Mouse (Mus musculus) heart, embryonic 10.5 days (tissue): ENCODE measurements around the gene Tnfsf15. TPM values are rescaled to one million over a fixed set of nuclear protein-coding genes. Genes with fewer than 3 reads are reported as not detected.

Experiments
- DNase-seq: peaks from one replicate; pipeline ENCODE4 v3.0.0-alpha.2; 2017; ENCODE audit warnings: low spot score
- H3K27ac ChIP-seq: fragments of 300-500 bp; sonication (generic); 2 replicates; pipeline ENCODE4 v1.5.1; 2016; ENCODE audit warnings: mild to moderate bottlenecking
- H3K27me3 ChIP-seq: fragments of 300-500 bp; sonication (generic); 2 replicates; pipeline ENCODE4 v1.6.1; 2016; ENCODE audit warnings: mild to moderate bottlenecking; ENCODE audit not compliant: poor library complexity, insufficient read depth, severe bottlenecking
- H3K36me3 ChIP-seq: fragments of 300-500 bp; sonication (generic); 2 replicates; pipeline ENCODE4 v1.6.1; 2016; ENCODE audit warnings: mild to moderate bottlenecking, moderate library complexity
- H3K4me1 ChIP-seq: fragments of 300-500 bp; sonication (generic); 2 replicates; pipeline ENCODE4 v1.6.1; 2016; ENCODE audit warnings: mild to moderate bottlenecking
- H3K4me3 ChIP-seq: fragments of 300-500 bp; sonication (generic); 2 replicates; pipeline ENCODE4 v1.5.1; 2016; ENCODE audit warnings: mild to moderate bottlenecking, moderate library complexity
- H3K9me3 ChIP-seq: fragments of 300-500 bp; sonication (generic); 2 replicates; pipeline ENCODE4 v1.6.1; 2016; ENCODE audit warnings: mild to moderate bottlenecking, moderate library complexity
- WGBS: fragments of 180-500 bp; shearing (Covaris S2); methylation state at CpG from one replicate; pipeline ENCODE4 v1.1.7; 2016; 5-methylcytosine and 5-hydroxymethylcytosine counted together
- polyA plus RNA-seq: library from polyadenylated mRNA; unstranded; fragments of >200 nt; fragmentation: Nextera tagmentation; extraction: Ambion mirVana; gene quantifications from 2 replicates; pipeline ENCODE4 v1.2.1, GENCODE M21; 2016

The Tnfsf15 gene
- 0.14 and 0.19 TPM in 2 replicates for polyA plus RNA-seq

DNA sequence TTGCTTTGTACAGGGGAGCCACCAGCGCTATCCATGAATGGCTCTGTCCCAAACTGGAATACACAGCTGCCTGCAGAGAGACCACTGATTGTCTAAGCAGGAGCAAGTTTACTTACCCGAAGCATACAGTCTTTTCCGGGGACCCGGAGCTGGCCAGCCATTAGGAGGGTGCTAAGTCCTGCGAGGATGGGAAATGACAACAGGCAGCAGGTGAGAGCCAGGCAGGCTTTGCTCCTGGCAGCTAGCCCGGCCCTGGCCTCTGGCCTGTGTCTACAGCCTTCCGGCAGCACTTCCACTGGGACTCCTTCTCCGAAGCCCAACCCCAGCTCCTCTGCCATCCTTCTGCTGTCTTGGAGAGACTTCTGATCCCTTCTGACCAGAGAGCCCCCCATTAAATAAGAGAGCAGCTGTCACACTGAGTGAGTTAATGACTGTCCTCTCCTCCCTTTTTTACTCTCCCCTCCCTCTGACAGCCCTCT lies at the start of gene Tnfsf15:
Gene Tnfsf15 (minus strand): TSS at position 421 of the 479 bp plus-strand sequence.
- Histone ChIP-seq H3K4me1 (peaks cover 10% of the 10 kb centered on the region), H3K4me3 (no peak within 1 kb of the TSS), H3K36me3 (no peaks in the 10 kb centered on the region), H3K9me3 (no peaks in the 10 kb centered on the region), H3K27me3 (peaks cover 20% of the 10 kb centered on the region; the same call in 1 of the 2 replicates), H3K27ac (peak within 1 kb of the TSS; percentile 42; the same call in 1 of the 2 replicates)
- WGBS, result 54% methylated on average over 8 of the region's 8 CpGs
- no peak for DNase-seq

DNA sequence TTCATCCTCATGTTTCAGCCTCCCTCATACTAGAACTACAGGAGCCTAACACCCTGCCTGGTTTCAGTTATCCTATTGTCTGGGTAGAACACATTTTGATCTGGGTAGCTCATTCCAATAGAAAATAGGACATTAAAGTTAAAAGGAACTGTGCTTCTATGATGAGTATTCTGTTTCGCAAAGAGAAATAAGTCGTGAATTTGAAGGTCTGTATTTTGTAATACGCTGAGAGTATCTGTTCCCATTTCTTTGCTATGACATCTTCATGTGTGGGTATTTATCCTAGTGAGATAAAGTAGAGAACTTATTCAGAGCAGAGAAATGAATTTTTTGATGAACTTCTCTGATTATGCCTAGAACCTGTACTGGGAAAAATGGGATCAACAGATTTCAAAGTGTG lies 47.4 kb upstream of the Tnfsf15 start:
- no peaks in the 10 kb centered on the region for H3K27me3 ChIP-seq
- H3K36me3 ChIP-seq, result no peaks in the 10 kb centered on the region
- WGBS, result 92% methylated on average over 3 of the region's 3 CpGs
- no peak overlapping the region for H3K27ac ChIP-seq
- no peak for DNase-seq
- no peaks in the 10 kb centered on the region for H3K4me1 ChIP-seq
- H3K9me3 ChIP-seq, result no peaks in the 10 kb centered on the region
- H3K4me3 ChIP-seq, result no peak overlapping the region

GRCm38 (mm10) chr4:63785466-63785865 lies 40.6 kb upstream of the Tnfsf15 start:
- H3K27ac ChIP-seq, result no peak overlapping the region
- no peaks in the 10 kb centered on the region for H3K36me3 ChIP-seq
- no peak for DNase-seq
- H3K27me3 ChIP-seq, result no peaks in the 10 kb centered on the region
- H3K9me3 ChIP-seq, result no peaks in the 10 kb centered on the region
- no peak overlapping the region for H3K4me3 ChIP-seq
- 55% methylated on average over 2 of the region's 2 CpGs for WGBS
- no peaks in the 10 kb centered on the region for H3K4me1 ChIP-seq

GRCm38 (mm10) chr4:63783826-63784225 lies 38.9 kb upstream of the Tnfsf15 start:
- no peak overlapping the region for H3K4me3 ChIP-seq
- H3K9me3 ChIP-seq, result no peaks in the 10 kb centered on the region
- DNase-seq, result no peak
- 84% methylated on average over 5 of the region's 5 CpGs for WGBS
- H3K36me3 ChIP-seq, result no peaks in the 10 kb centered on the region
- H3K27me3 ChIP-seq, result no peaks in the 10 kb centered on the region
- no peak overlapping the region for H3K27ac ChIP-seq
- H3K4me1 ChIP-seq, result no peaks in the 10 kb centered on the region

DNA sequence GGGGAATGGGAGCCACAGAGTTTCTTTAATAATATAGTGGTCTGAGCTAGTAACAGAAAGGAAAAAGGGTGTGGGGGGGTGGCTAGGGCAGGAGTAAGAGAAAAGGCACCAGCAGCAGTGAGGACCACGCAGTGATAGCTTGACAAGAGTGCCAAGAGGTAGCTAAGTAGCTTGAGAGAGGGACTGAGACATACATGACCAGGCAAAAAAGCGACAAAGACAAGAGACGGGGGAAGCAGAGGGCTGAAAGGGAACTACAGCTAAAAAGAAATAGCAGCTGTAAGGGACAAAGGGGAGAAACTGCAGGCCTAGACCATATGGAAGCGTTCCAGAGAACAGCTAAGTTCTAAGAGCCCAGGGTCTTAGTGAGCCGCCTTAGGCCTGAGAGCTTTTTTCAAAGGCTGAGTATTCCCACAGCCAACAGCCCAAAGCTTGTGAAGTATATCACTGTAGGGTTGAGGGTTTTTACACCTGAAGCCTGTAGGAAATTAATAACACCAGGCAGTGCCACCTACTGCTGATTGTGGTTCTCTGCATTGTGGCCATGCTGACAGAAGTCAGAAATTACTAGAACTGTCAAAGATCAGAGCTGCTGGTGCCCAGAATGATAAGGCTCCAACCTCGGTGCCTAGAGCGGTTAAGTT lies 38.2 kb upstream of the Tnfsf15 start:
- Histone ChIP-seq H3K9me3 (no peaks in the 10 kb centered on the region), H3K4me1 (no peaks in the 10 kb centered on the region), H3K27ac (no peak overlapping the region), H3K4me3 (no peak overlapping the region), H3K27me3 (no peaks in the 10 kb centered on the region), H3K36me3 (no peaks in the 10 kb centered on the region)
- DNase-seq, result no peak
- WGBS, result 71% methylated on average over 7 of the region's 7 CpGs

DNA sequence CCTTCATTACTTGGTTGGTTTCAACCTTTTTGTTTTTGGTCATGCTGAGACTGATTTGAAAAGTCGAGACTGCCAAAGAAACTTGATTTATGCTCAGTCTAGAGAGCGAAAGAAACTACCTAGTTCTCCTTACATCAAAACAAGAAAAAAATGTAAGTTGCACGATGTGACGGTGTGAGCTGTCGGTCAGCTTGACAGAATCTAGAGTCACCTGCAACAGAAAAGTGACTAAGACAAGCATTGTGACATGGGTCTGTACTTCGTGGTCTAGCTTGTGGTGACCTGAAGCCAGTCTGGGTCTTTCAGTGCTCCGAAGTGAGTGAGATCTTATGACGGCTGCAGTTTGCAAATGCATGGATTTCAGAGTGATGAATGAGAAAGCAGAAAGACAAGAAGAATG lies 32.3 kb upstream of the Tnfsf15 start:
- Histone ChIP-seq H3K4me3 (no peak overlapping the region), H3K9me3 (no peaks in the 10 kb centered on the region), H3K27ac (no peak overlapping the region), H3K27me3 (no peaks in the 10 kb centered on the region), H3K36me3 (no peaks in the 10 kb centered on the region), H3K4me1 (no peaks in the 10 kb centered on the region)
- DNase-seq, result no peak
- 78% methylated on average over 8 of the region's 8 CpGs for WGBS

DNA sequence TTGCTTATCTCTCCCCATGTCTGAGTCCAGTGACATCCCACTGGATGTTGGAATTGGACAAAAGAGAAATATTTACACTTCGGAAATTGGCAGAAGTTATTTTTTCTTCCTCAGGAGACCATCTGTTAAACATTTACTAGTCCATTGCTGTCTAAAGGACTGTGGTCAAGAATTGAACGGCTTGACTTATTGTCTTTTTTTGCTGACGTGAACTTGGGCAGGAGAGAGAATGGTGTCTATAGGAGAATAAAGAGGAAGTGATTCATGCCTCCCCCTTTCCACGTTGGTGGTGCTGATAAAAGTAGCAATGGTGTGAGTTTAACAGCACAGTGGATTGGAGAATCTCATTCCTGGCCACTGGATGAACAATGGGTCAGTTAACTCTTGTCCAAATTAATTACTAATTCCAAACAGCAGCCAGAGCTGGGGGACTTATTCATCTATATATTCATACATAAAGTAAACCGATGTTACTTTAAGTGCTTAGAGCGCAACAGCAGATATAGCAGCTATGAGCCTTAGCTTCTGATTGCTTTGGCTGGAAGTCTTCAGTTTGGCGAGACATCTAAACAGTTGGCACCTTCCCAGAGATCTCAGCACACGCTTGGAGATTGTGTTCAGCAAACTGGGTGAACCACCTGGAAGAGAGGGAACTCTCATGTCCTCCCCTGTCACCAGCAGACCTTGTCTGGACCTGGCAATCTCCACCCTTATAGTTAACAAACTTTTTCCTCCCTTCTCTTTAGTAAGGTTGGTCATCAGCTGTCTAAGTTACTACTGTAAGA lies 28.6 kb upstream of the Tnfsf15 start:
- DNase-seq, result no peak
- H3K27me3 ChIP-seq, result no peaks in the 10 kb centered on the region
- no peaks in the 10 kb centered on the region for H3K36me3 ChIP-seq
- H3K27ac ChIP-seq, result no peak overlapping the region
- no peaks in the 10 kb centered on the region for H3K4me1 ChIP-seq
- H3K4me3 ChIP-seq, result no peak overlapping the region
- no peaks in the 10 kb centered on the region for H3K9me3 ChIP-seq
- WGBS, result 68% methylated on average over 8 of the region's 8 CpGs

DNA sequence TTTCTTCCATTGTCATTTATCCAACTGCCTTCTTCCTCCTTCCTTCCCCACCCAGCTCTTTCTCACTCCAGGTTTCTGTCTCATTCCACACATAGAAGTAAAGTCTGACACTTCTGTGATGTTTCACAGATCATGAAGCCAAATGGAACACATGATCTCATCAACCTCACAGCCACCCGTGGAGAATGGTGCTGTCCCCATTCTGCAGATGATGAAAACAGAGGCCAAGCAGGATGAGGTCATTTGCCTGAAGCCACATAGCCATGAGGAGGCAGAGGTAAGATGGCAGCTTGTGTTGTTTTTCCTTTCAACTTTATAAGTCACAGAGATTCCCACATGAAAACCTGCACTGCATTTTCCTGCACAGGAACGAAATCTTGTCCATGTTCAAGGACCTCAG lies 27.6 kb upstream of the Tnfsf15 start:
- H3K27me3 ChIP-seq, result no peaks in the 10 kb centered on the region
- DNase-seq, result no peak
- WGBS, result 71% methylated on average over 2 of the region's 2 CpGs
- no peak overlapping the region for H3K4me3 ChIP-seq
- H3K36me3 ChIP-seq, result no peaks in the 10 kb centered on the region
- no peaks in the 10 kb centered on the region for H3K4me1 ChIP-seq
- no peaks in the 10 kb centered on the region for H3K9me3 ChIP-seq
- no peak overlapping the region for H3K27ac ChIP-seq

- no peaks in the 10 kb centered on the region for H3K27me3 ChIP-seq
- H3K9me3 ChIP-seq, result no peaks in the 10 kb centered on the region
- no peaks in the 10 kb centered on the region for H3K4me1 ChIP-seq
- 83% methylated on average over 4 of the region's 4 CpGs for WGBS
- no peaks in the 10 kb centered on the region for H3K36me3 ChIP-seq
- H3K27ac ChIP-seq, result no peak overlapping the region
- H3K4me3 ChIP-seq, result no peak overlapping the region
- no peak for DNase-seq
Observed at GRCm38 (mm10) chr4:63771291-63771690, 26.4 kb upstream of the Tnfsf15 start.

DNA sequence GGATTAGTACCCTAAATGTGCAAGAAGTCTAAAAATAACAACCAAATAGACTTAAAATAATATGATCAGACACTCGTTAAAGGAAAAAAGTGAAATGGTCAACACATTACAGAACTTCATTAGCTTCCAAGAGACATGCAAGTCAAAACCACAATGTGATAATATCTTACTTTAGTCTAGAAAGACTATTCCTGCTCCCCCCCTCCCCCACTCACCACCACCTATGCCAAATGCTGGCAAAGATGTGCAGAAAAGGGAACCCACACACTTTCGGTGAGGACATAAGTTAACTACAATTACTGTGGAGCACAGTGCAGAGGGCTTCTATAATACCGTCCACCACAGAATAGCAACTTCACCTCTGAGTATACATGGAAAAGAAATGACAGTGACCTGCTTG lies 24.2 kb upstream of the Tnfsf15 start:
- Histone ChIP-seq H3K27me3 (no peaks in the 10 kb centered on the region), H3K4me1 (no peaks in the 10 kb centered on the region)
- WGBS, result 86% methylated on average over 3 of the region's 3 CpGs

DNA sequence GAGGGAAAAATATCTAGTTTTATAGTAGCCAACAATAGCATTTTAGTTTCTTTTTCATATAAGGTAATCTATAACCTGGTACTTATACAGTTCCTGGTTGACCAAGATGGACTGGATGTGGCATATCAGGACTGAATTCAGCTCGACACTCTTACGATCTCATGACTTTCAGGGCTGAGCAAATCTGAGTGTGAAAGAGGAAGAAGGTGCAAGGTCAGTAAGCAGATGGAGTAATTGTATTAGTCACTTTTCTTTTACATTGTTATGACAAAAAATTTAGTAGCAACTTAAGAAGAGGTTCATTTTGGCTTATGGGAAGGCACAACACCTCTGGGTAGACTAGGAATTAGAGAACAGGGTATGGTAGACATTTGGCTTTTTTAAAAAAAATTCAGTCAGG lies 20.1 kb upstream of the Tnfsf15 start:
- WGBS, result 85% methylated on average over 2 of the region's 2 CpGs
- H3K4me1 ChIP-seq, result no peaks in the 10 kb centered on the region
- H3K36me3 ChIP-seq, result no peaks in the 10 kb centered on the region
- H3K27me3 ChIP-seq, result no peaks in the 10 kb centered on the region
- no peak overlapping the region for H3K27ac ChIP-seq
- no peak overlapping the region for H3K4me3 ChIP-seq
- no peaks in the 10 kb centered on the region for H3K9me3 ChIP-seq
- DNase-seq, result no peak

More for the DNA sequence above, 24.2 kb upstream of the Tnfsf15 start:
- H3K9me3 ChIP-seq, result no peaks in the 10 kb centered on the region
- H3K4me3 ChIP-seq, result no peak overlapping the region
- no peak overlapping the region for H3K27ac ChIP-seq
- no peaks in the 10 kb centered on the region for H3K36me3 ChIP-seq
- no peak for DNase-seq

GRCm38 (mm10) chr4:63759931-63760330 lies 15.0 kb upstream of the Tnfsf15 start:
- Histone ChIP-seq H3K27me3 (no peaks in the 10 kb centered on the region), H3K9me3 (no peaks in the 10 kb centered on the region), H3K27ac (no peak overlapping the region), H3K36me3 (no peaks in the 10 kb centered on the region), H3K4me3 (no peak overlapping the region), H3K4me1 (0 out of 2 replicates have a peak, but pooled peaks cover 3% of the 10 kb centered on the region)
- 81% methylated on average over 3 of the region's 3 CpGs for WGBS
- peak; percentile 38 for DNase-seq

DNA sequence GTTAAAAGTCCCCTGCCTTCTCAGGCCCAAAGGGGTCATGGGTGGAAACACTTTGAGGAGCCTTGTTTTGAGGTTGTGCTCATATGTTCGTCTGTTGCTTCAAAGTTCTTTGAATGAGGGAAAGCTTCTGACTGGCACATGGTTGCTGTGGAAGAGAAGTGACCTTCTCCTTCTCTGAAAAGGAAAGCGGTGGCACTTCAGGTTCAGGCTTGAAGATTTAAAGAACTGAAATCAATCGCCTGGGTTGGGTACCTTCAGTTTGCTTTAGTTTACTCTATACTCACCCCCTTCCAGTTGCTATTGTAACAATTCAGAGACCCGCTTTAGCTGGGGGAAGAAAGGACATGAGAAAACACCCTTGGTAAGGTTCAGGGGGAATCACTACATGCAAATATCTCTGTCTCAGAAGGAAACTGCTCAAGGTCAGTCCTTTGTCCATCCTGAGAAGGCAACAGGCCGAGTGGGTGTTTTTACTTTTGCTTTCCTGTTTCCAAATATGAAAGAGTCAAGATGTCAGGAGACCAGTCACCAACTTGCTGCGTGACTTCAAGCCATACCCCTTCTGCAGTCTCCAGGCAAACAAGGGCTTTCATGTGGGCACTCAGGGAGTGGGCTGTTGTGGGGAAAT lies 12.7 kb upstream of the Tnfsf15 start:
- Histone ChIP-seq H3K9me3 (no peaks in the 10 kb centered on the region), H3K4me1 (peaks cover 12% of the 10 kb centered on the region), H3K27ac (no peak overlapping the region), H3K36me3 (no peaks in the 10 kb centered on the region), H3K4me3 (no peak overlapping the region), H3K27me3 (no peaks in the 10 kb centered on the region)
- peak; percentile 31 for DNase-seq
- WGBS, result 76% methylated on average over 6 of the region's 6 CpGs
